Mouse (Mus musculus) hematopoietic stem cell, adult 5-6 weeks (primary cell): ENCODE measurements around the gene 1110065P20Rik. TPM values are rescaled to one million over a fixed set of nuclear protein-coding genes. Genes with fewer than 3 reads are reported as not detected.

Experiments
- ATAC-seq, 2 experiments: fragments of 125-278 bp in 1 of 2; replicated peaks in 1 of 2; 2 replicates each; pipeline ENCODE4 v1.8.0; 2016 to 2017; ENCODE audit warnings: inconsistent platforms in 2 of 2, mild to moderate bottlenecking in 2 of 2, moderate number of reproducible peaks in 2 of 2, low read depth in 1 of 2, moderate TSS enrichment in 1 of 2; ENCODE audit not compliant: low FRiP score in 2 of 2, poor library complexity in 2 of 2, severe bottlenecking in 2 of 2, insufficient read depth in 1 of 2, low TSS enrichment in 1 of 2
- total RNA-seq: library from RNA; stranded (forward); fragments of 172-1452, 232-1000 nt; gene quantifications from 2 replicates; pipeline ENCODE4 v1.2.3, GENCODE M21; 2017

1110065P20Rik gene
- total RNA-seq, 1 experiment from 2014 or later, result 7.6 TPM

- peak; percentile 53 to 73 for ATAC-seq
Observed at GRCm38 (mm10) chr4:124850261-124850913, 609 bp downstream of the 1110065P20Rik start, which contains the start of gene Yrdc. Gene Yrdc (plus strand): TSS chr4:124850679.

GRCm38 (mm10) chr4:124849631-124850260 lies 1.2 kb downstream of the 1110065P20Rik start:
- ATAC-seq, result no peak

- ATAC-seq, result peak; percentile 56 to 67
Observed at GRCm38 (mm10) chr4:124847573-124847972, 3.4 kb downstream of the 1110065P20Rik start.

DNA sequence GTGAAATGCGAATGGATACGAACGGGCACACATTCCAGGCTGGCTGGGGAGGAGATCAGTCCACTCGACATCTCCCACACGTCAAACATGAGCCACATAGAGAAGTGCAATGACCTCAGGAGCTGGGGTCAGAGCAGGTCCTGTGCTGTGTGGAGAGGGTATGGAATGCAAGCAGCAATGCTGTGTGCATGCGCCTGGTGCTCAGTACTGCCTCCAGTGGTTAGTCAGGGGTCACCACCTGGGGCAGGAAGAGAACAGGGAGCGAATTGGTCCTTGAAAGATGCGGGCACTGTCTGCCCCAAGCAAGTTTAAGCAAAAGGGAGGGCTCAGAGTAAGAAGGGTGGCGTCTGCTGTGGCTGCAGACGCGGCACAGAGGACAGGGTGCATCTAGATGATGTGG lies 7.5 kb downstream of the 1110065P20Rik start:
- peak; percentile 72 to 77; a peak in 3 of 4 replicates for ATAC-seq

DNA sequence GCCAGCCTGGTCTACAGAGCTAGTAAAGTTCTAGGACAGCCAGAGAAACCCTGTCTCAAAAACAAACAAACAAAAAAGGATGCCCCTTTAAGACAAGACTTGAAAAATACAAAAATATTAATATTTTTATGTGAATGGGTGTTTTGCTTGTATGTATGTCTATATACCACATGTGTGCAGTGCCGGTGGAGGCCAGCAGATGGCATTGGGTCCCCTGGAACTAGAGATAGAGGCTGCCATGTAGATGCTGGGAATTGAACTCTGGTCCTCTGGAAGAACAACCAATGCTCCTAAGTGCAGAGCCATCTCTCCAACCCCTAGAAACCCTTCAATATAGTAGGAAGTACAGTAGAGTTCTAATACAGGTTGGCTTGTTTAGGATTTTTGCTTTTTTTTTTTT lies 10.0 kb downstream of the 1110065P20Rik start:
- no peak for ATAC-seq

DNA sequence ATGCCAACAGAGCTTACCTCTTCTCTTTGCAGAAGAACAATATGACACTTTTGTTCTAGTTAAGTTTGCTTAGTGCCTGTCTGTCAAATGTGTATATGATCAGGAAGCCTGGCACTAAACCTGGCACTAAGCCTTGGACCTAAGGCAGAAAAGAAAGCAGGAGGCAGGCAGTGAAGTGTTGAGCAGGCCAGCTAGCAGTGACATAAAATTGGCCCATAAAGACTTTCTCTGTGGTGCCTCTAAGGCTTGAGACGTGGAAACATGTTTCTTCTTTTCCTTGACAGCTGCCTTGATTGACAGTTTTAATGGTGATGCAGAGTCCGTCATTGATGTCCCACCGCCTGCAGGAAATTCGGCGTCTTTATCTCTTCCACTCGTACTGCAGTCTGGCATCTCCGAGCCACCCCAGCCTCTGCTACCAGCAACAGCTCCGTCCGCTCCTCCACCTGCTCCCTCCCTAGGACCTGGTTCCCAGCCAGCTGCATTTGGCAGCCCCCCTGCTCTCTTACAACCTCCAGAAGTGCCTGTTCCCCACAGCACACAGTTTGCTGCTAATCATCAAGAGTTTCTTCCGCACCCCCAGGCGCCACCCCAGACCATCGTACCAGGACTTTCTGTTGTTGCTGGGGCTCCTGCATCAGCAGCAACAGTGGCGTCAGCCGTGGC lies 12.8 kb downstream of the 1110065P20Rik start:
- ATAC-seq, result no peak

DNA sequence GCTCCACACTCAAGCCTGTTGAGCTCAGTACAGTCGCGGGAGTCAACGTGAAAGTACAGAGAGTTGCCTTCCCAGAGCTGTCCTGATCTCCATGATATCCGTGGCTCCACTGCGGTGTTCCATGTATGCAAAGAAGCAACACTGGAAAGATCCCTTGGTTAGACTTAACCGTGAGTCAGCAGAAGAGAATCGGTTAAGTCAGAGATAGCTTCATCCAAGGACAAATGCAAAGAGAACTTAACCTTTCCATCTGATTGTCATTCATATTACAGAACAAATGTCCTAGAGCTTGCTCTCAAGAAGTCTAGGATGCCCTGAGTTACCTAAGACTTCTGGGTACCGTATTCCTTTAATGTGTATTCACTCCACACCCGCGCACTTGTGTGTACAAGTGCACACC lies 18.2 kb downstream of the 1110065P20Rik start:
- ATAC-seq, result no peak

GRCm38 (mm10) chr4:124829671-124830070 lies 21.3 kb downstream of the 1110065P20Rik start:
- ATAC-seq, result no peak

GRCm38 (mm10) chr4:124825371-124825965 lies 25.5 kb downstream of the 1110065P20Rik start:
- ATAC-seq, result no peak

DNA sequence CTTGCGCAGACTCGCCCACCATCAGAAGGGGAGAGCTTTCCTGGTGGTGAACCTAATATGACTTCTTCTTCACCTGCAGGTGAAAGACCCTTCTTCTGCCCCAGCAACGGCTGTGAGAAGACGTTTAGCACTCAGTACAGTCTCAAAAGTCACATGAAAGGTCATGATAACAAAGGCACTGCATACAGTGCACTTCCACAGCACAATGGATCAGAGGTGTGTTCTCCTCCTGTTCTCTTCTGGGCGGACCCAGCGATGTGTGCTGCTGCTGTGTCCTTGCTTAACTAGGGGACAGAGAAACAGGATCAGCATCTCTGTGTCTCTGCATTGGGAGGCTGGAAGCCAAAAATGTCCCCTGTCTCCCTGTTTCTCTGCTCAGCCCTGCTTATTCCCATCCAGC lies 26.0 kb downstream of the 1110065P20Rik start:
- no peak for ATAC-seq

GRCm38 (mm10) chr4:124818832-124819231 lies 32.2 kb downstream of the 1110065P20Rik start:
- ATAC-seq, result no peak

- ATAC-seq, result peak; percentile 50 to 56; a peak in 2 of 4 replicates
Observed at GRCm38 (mm10) chr4:124817803-124818202, 33.2 kb downstream of the 1110065P20Rik start.

- ATAC-seq, result no peak
Observed at GRCm38 (mm10) chr4:124815901-124816300, 35.1 kb downstream of the 1110065P20Rik start.

- no peak for ATAC-seq
Observed at GRCm38 (mm10) chr4:124811347-124811975, 39.5 kb downstream of the 1110065P20Rik start.

DNA sequence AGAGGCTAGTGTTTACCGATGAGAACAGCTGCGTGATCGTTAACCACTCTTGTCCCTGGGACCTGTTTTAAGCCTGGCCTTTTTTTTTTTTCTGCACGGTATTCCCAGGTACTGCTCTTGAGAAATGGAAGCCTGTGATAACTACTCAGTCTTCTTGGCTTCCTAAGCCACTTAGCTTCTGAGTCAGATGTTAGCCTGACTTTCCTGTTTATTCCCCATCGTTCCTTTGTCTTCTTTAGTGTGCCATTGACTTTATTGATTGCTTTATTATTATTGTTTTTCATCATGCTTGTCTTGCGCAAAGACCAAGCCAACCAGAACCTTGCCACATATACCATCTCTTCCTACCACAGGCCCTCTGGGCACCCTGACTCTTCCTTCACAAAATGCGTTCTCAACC lies 40.9 kb downstream of the 1110065P20Rik start:
- no peak for ATAC-seq

DNA sequence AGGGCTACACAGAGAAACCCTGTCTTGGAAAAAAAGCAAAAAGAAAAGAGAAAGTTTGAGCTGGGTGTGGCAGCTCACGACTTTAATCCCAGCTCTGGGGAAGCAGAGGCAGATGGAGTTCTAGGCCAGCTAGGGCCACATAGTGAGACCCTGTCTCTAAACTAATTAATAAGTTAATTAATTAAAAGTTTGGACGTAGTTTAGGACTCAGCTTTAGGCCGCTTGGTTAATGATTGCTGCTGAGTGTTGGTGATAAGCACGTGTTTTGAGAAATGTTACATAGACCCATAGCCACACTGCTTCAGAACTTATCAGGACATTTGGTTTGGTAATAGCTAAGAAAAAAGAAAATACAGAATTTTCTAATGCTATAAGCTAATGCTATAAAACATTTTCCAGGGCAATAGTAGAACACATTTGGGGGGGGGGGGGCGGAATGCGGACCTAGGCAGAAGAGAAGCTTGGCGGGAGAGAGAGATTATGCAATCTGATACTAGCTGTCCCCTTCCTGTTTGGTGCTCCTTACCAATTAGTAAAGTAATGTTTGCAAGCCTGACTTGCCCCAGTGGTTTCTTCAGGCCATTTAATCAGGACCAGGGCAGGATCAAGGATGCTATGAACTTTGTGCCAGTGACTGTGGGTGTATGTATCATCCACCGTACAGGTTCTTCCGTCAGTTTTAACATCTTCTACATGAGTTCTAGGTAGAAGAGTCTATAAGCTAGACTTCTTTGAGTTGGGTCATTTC lies 41.7 kb downstream of the 1110065P20Rik start:
- ATAC-seq, result no peak

DNA sequence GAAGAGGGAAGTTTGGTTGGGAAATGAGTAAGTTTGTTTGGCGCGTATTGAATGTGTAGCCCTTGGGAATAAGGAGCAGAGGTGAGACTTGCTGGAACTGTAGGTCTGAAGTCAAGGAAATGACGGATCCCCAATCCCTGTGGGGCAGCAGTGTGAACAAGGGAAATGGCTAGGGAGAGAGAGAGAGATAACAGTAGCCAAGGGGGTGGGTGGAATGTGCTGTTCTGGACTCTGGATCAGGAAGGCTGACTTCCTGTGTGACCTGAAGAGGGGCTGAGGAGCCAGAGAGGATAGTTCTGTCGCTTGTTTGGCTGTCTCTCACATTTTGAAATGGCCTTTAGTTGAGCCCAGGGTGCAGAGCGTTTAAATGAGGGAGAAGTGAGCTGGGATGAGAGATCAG lies 42.5 kb downstream of the 1110065P20Rik start:
- no peak for ATAC-seq
